7 mouse cellular contexts compared by ENCODE assay signal in the genomic region with DNA sequence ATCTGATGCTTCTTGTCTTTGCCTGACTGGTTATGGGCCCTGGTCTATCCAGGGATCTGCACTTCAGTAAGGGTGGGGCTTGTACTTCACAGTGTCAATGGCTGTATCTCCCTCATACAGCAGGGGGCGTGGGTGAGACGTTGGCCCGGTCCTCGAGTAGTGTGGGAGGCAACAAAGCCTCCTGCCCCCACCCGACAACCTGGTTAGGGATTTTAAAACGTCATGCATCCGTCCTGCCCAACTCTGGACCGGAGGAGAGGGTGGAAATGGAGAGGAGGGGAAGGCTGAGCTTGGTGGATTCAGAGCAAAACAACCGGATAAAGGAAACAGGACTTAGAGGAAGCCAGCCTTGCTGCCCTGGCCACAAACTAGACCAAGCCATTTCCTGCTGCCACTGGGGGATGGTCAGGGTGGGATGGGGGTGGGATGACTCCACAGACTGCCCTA. TPM values are rescaled to one million over a fixed set of nuclear protein-coding genes. Genes with fewer than 3 reads are reported as not detected.
DNase-seq lines count a peak whose midpoint lies in the region; ATAC-seq lines count a peak whose summit lies in the region.

No protein-coding gene starts in this region.

- ATAC-seq in intestine, embryonic 16.5 days, result peak; percentile 83

- WGBS in intestine, embryonic 16.5 days, result 15% methylated on average over 9 of the region's 9 CpGs
- 13% methylated on average over 9 of the region's 9 CpGs for WGBS in midbrain, embryonic 10.5 days

- peaks cover 19% of the 10 kb centered on the region for H3K27me3 ChIP-seq in intestine, embryonic 16.5 days (replicated peaks; ENCODE audit: control insufficient read depth, insufficient read depth, low read length)
- no peaks in the 10 kb centered on the region for H3K27me3 ChIP-seq in midbrain, embryonic 10.5 days (ENCODE audit: low read depth, poor library complexity, severe bottlenecking)

- no peaks in the 10 kb centered on the region for H3K9me3 ChIP-seq in intestine, embryonic 16.5 days (ENCODE audit: control insufficient read depth, low read length)
- H3K9me3 ChIP-seq in midbrain, embryonic 10.5 days (replicated peaks), result no peaks in the 10 kb centered on the region

- DNase-seq in adrenal gland, adult 2 months, result peak; percentile 90
- DNase-seq in embryo, embryonic 11 days, result peak; percentile 75
- peak; percentile 53 to 79 for DNase-seq in gastrocnemius, postnatal 4 days (ENCODE audit: low spot score in 2 of 2)
- DNase-seq in left cerebral cortex, postnatal 36 days (ENCODE audit: low spot score in 2 of 2), result peak; percentile 76 to 82
- peak; percentile 52 for DNase-seq in midbrain, embryonic 10.5 days (ENCODE audit: low spot score)
- peak; percentile 58 for DNase-seq in skeletal muscle tissue, adult 2 months (ENCODE audit: low read depth, low spot score)

- peaks cover 18% of the 10 kb centered on the region for H3K36me3 ChIP-seq in intestine, embryonic 16.5 days (ENCODE audit: control insufficient read depth, insufficient read depth, low read length)
- peaks cover 37% of the 10 kb centered on the region for H3K36me3 ChIP-seq in midbrain, embryonic 10.5 days

- no peak overlapping the region for H3K27ac ChIP-seq in intestine, embryonic 16.5 days (ENCODE audit: low read length)
- H3K27ac ChIP-seq in midbrain, embryonic 10.5 days (replicated peaks), result peak overlapping the region; percentile 49

- peaks cover 7% of the 10 kb centered on the region for H3K4me1 ChIP-seq in intestine, embryonic 16.5 days (ENCODE audit: control insufficient read depth, insufficient read depth, low read length)
- peaks cover 20% of the 10 kb centered on the region for H3K4me1 ChIP-seq in midbrain, embryonic 10.5 days

- no peak overlapping the region for H3K4me2 ChIP-seq in intestine, embryonic 16.5 days (ENCODE audit: low read depth, low read length)

- no peak overlapping the region for H3K9ac ChIP-seq in intestine, embryonic 16.5 days (ENCODE audit: low read depth, low read length)

- no peak overlapping the region for H3K4me3 ChIP-seq in intestine, embryonic 16.5 days (ENCODE audit: low read length)
- no peak overlapping the region for H3K4me3 ChIP-seq in midbrain, embryonic 10.5 days

- intact Hi-C loops in left cerebral cortex, postnatal 36 days (cut with DNase I), result loop anchor here (2.0 to 5.0 kb wide), 2 partner anchors 19 to 48 kb away; no protein-coding TSS in a partner anchor

RNA-seq across cellular contexts. Expression of a gene that starts 2.8 kb away (rescaled TPM):
- under 1 TPM in 1 of 2 experiments, not detected in 1; 0.55 TPM for total RNA-seq in adrenal gland, adult 2 months (2021)
- polyA plus RNA-seq in adrenal gland, adult 2 months (2012; rRNA removed), result 0.47 TPM in 1 of 2 replicates, not detected in the other
- total RNA-seq in gastrocnemius, postnatal 4 days (2021), result under 1 TPM in 1 of 2 experiments, not detected in 1; 0.36 TPM
- 2.2 and 3.0 TPM in 2 replicates for polyA plus RNA-seq in intestine, embryonic 16.5 days (2015; fragmentation: Nextera tagmentation; extraction: Ambion mirVana)
- under 1 TPM in 1 of 2 experiments, not detected in 1; 0.75 TPM for total RNA-seq in left cerebral cortex, postnatal 36 days (2021)
- 0.19 and 0.32 TPM in 2 replicates for polyA plus RNA-seq in midbrain, embryonic 10.5 days (2016; fragmentation: Nextera tagmentation; extraction: Ambion mirVana)

RNA-seq across cellular contexts. Expression of a gene that starts 11.8 kb away (rescaled TPM):
- 10 to 100 TPM; 20.3 to 34.7 TPM for total RNA-seq in adrenal gland, adult 2 months (2021)
- polyA plus RNA-seq in adrenal gland, adult 2 months (2012; rRNA removed), result 164 and 223 TPM in 2 replicates
- 10 to 100 TPM; 33.9 to 34.4 TPM for total RNA-seq in gastrocnemius, postnatal 4 days (2021)
- polyA plus RNA-seq in intestine, embryonic 16.5 days (2015; fragmentation: Nextera tagmentation; extraction: Ambion mirVana), result 28.9 and 30.1 TPM in 2 replicates
- 10 to 100 TPM; 11.3 to 14.7 TPM for total RNA-seq in left cerebral cortex, postnatal 36 days (2021)
- polyA plus RNA-seq in midbrain, embryonic 10.5 days (2016; fragmentation: Nextera tagmentation; extraction: Ambion mirVana), result 17.6 and 18.8 TPM in 2 replicates

RNA-seq across cellular contexts. Expression of a gene that starts 20.5 kb away (rescaled TPM):
- 1 to 10 TPM; 6.6 to 7.8 TPM for total RNA-seq in adrenal gland, adult 2 months (2021)
- 10.1 and 10.6 TPM in 2 replicates for polyA plus RNA-seq in adrenal gland, adult 2 months (2012; rRNA removed)
- total RNA-seq in gastrocnemius, postnatal 4 days (2021), result 1 to 10 TPM; 7.5 to 9.7 TPM
- 15.1 and 16.4 TPM in 2 replicates for polyA plus RNA-seq in intestine, embryonic 16.5 days (2015; fragmentation: Nextera tagmentation; extraction: Ambion mirVana)
- total RNA-seq in left cerebral cortex, postnatal 36 days (2021), result 10 to 100 TPM; 64.9 to 75.5 TPM
- polyA plus RNA-seq in midbrain, embryonic 10.5 days (2016; fragmentation: Nextera tagmentation; extraction: Ambion mirVana), result 14.5 and 18.0 TPM in 2 replicates

RNA-seq across cellular contexts. Expression of a gene that starts 34.1 kb away (rescaled TPM):
- 10 to 100 TPM; 21.4 to 31.1 TPM for total RNA-seq in adrenal gland, adult 2 months (2021)
- polyA plus RNA-seq in adrenal gland, adult 2 months (2012; rRNA removed), result 61.2 and 67.3 TPM in 2 replicates
- total RNA-seq in gastrocnemius, postnatal 4 days (2021), result 10 to 100 TPM; 16.4 to 20.1 TPM
- polyA plus RNA-seq in intestine, embryonic 16.5 days (2015; fragmentation: Nextera tagmentation; extraction: Ambion mirVana), result 36.1 and 39.6 TPM in 2 replicates
- total RNA-seq in left cerebral cortex, postnatal 36 days (2021), result 10 to 100 TPM; 32.7 to 36.0 TPM
- 74.5 and 81.1 TPM in 2 replicates for polyA plus RNA-seq in midbrain, embryonic 10.5 days (2016; fragmentation: Nextera tagmentation; extraction: Ambion mirVana)

RNA-seq across cellular contexts. Expression of a gene that starts 38.6 kb away (rescaled TPM):
- total RNA-seq in adrenal gland, adult 2 months (2021), result not detected
- not detected in 2 replicates for polyA plus RNA-seq in adrenal gland, adult 2 months (2012; rRNA removed)
- not detected for total RNA-seq in gastrocnemius, postnatal 4 days (2021)
- not detected in 2 replicates for polyA plus RNA-seq in intestine, embryonic 16.5 days (2015; fragmentation: Nextera tagmentation; extraction: Ambion mirVana)
- not detected for total RNA-seq in left cerebral cortex, postnatal 36 days (2021)
- polyA plus RNA-seq in midbrain, embryonic 10.5 days (2016; fragmentation: Nextera tagmentation; extraction: Ambion mirVana), result not detected in 2 replicates

Comparison
In these comparisons a context has a peak if more than half of its experiments do, and no peak if none do; other contexts are left out.
1. RNA of a gene that starts 20.5 kb away (total RNA-seq): 64.9 to 75.5 TPM in left cerebral cortex, postnatal 36 days; 7.5 to 9.7 TPM in gastrocnemius, postnatal 4 days and 6.6 to 7.8 TPM in adrenal gland, adult 2 months; every median in the first group is over 4 times any median in the second.
2. Peak in every context shown above with its lines, with median percentiles within 50 percentile points of each other: DNase-seq.